Mouse (Mus musculus) lung, embryonic 14.5 days (tissue): ENCODE results near the gene Pmel. TPM values are rescaled to one million over a fixed set of nuclear protein-coding genes. Genes with fewer than 3 reads are reported as not detected.

ENCODE experiments used
- ATAC-seq: fragments of 200-750 bp; cut with Nextera tagmentation; 2 replicates; pipeline ENCODE4 v1.8.0; 2017; ENCODE audit warnings: mild to moderate bottlenecking, moderate TSS enrichment, moderate library complexity; ENCODE audit not compliant: insufficient read depth
- DNase-seq: peaks from one replicate; pipeline ENCODE4 v3.0.0-alpha.2; 2015
- H3K27ac ChIP-seq: fragments of 300-500 bp; sonication (generic); 2 replicates; pipeline ENCODE4 v1.5.1; 2014; ENCODE audit warnings: low read depth, mild to moderate bottlenecking, moderate library complexity
- H3K27me3 ChIP-seq: fragments of 300-500 bp; sonication (generic); 2 replicates; pipeline ENCODE4 v1.6.1; 2014; ENCODE audit warnings: low read length, control low read depth; ENCODE audit not compliant: insufficient read depth
- H3K36me3 ChIP-seq: fragments of 300-500 bp; sonication (generic); 2 replicates; pipeline ENCODE4 v1.6.1; 2014; ENCODE audit warnings: control low read depth; ENCODE audit not compliant: insufficient read depth
- H3K4me1 ChIP-seq: fragments of 300-500 bp; sonication (generic); 2 replicates; pipeline ENCODE4 v1.6.1; 2014; ENCODE audit warnings: antibody characterized with exemption, control low read depth; ENCODE audit not compliant: insufficient read depth
- H3K4me2 ChIP-seq: fragments of 300-500 bp; sonication (generic); 2 replicates; pipeline ENCODE4 v1.6.1; 2014; ENCODE audit warnings: mild to moderate bottlenecking
- H3K4me3 ChIP-seq: fragments of 300-500 bp; sonication (generic); 2 replicates; pipeline ENCODE4 v1.5.1; 2014; ENCODE audit warnings: low read depth, low read length
- H3K9ac ChIP-seq: fragments of 300-500 bp; sonication (generic); 2 replicates; pipeline ENCODE4 v1.6.1; 2014
- H3K9me3 ChIP-seq: fragments of 300-500 bp; sonication (generic); 2 replicates; pipeline ENCODE4 v1.6.1; 2016; ENCODE audit warnings: low read depth, low read length, control low read depth
- CTCF ChIP-seq: IDR thresholded peaks from 2 replicates; pipeline ENCODE4 v1.5.1; 2016; ENCODE audit warnings: antibody characterized with exemption, low read depth
- WGBS: fragments of 180-500 bp; shearing (Covaris S2); extraction: QIAGEN DNeasy Blood & Tissue Kit; methylation state at CpG from one replicate; pipeline ENCODE4 v1.1.7; 2014; 5-methylcytosine and 5-hydroxymethylcytosine counted together
- polyA plus RNA-seq: library from polyadenylated mRNA; unstranded; fragments of >200 nt; fragmentation: Nextera tagmentation; extraction: Ambion mirVana; gene quantifications from 2 replicates; pipeline ENCODE4 v1.2.1, GENCODE M21; 2014

Pmel gene
- polyA plus RNA-seq, 1 experiment from 2014 or later: 1.4 TPM

DNA sequence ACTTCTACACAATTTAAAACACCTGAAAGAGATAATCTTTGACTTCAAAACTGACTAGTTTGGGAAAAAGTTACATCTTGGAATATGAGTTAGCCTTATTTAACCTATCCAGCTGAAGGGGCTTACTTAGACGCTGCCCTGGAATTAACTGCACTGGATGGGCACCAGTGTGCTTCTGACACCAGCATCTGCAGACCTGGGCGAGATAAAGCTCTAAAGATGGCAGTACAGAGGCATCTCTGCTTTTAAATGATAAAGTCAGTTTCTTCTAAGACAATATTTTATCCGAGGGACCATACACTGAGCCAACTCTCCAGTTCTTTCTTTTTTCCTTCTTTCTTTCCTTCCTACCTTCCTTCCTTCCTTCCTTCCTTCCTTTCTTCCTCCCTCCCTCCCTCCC lies 39.2 kb upstream of the Pmel start:
- 62% methylated on average over 3 of the region's 3 CpGs for WGBS
- Histone ChIP-seq H3K27ac (no peak overlapping the region), H3K9me3 (no peaks in the 10 kb centered on the region)

DNA sequence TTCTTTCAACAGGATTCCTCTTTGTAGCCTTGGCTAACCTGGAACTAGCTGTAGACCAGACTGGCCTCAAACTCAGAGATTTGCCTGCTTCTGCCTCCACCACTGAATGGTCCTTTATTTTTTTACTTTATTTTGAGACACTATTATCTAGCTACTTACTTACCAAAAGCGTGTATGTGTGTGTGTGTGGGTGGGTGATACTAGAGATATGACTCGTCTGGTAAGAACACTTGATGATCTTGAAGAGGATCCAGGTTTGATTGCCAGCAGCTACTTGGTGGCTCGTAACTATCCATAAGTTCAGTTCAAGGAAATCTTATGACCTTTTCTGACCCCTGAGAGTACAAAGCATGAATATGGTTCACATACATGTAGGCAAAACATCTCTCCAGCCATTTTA lies 38.7 kb upstream of the Pmel start:
- Histone ChIP-seq H3K9ac (no peak overlapping the region), H3K36me3 (no peaks in the 10 kb centered on the region), H3K4me1 (no peaks in the 10 kb centered on the region), H3K4me2 (no peak overlapping the region), H3K27ac (no peak overlapping the region), H3K4me3 (no peak overlapping the region), H3K9me3 (no peaks in the 10 kb centered on the region), H3K27me3 (no peaks in the 10 kb centered on the region)
- DNase-seq: no peak
- no peak for TF ChIP-seq CTCF
- WGBS: 80% methylated on average over 3 of the region's 3 CpGs
- ATAC-seq: no peak

More for the DNA sequence above, 39.2 kb upstream of the Pmel start:
- Histone ChIP-seq H3K4me2 (no peak overlapping the region), H3K27me3 (no peaks in the 10 kb centered on the region), H3K36me3 (no peaks in the 10 kb centered on the region), H3K4me3 (no peak overlapping the region), H3K4me1 (no peaks in the 10 kb centered on the region), H3K9ac (no peak overlapping the region)
- DNase-seq (no peak), ATAC-seq (no peak)
- TF ChIP-seq CTCF: no peak

DNA sequence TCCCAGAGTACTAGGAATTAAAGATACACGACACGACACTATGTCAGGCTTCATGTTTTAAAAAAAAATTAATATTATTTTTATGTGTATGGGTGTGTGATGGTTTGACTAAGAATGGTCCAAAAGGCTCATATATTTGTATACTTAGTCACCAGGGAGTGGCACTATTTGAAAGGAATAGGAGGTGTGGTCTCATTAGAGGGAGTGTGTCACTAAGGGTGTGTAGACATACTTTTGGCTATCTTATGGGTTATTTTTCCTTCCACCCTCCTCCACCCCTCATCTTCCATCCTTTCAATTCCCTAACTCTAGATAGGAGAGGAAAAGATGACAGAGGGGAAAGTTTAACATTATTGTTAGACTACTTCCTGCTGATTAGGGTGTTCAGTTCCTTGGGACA lies 38.2 kb upstream of the Pmel start:
- no peak overlapping the region for H3K9ac ChIP-seq
- no peak overlapping the region for H3K4me3 ChIP-seq
- H3K36me3 ChIP-seq: no peaks in the 10 kb centered on the region
- 92% methylated on average over 2 of the region's 2 CpGs for WGBS
- DNase-seq (no peak), ATAC-seq (no peak)
- H3K9me3 ChIP-seq: no peaks in the 10 kb centered on the region
- H3K27ac ChIP-seq: no peak overlapping the region
- H3K27me3 ChIP-seq: no peaks in the 10 kb centered on the region
- H3K4me1 ChIP-seq: no peaks in the 10 kb centered on the region
- no peak for TF ChIP-seq CTCF
- no peak overlapping the region for H3K4me2 ChIP-seq

DNA sequence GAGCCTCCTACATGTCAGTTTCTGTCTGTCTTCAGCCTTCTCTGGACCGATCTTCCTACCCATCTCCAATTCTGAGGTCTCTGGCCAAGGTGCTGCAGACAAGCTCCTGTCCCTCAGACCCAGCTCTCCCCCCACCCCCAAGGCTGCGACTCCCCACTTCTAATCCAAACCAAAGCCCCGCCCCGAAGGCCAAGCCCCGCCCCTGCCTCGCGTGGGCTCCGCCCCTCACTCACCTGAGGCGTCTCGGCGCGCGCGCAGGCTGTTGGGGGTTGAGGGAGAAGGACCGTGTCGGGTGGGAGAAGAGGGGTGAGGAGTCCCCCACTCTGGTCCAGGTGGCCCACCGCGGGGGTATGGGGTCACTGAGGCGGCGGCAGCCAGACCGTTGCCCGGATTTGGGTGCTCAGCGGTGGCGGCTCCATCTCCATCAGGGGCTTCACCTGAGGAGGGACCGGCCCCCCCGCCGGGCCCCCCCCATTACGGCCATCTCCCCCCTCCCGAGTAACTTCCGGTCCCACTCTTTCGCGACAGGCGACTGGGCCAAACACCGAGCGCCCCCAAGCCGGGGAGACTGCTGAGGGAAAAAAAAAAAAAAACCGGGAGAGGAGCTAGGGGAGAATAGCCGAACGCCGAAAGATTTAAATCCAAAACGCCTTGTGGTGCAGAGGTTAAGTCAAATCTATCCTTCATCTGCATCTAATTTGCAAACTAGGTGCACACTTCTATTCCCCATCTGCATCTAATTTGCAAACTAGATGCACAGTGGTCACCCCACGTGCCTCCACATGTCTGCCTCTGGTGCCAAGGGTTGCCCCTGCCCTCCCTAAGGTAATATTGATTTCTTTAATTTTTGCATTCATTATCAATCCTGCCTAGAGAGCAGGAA lies 35.0 kb upstream of the Pmel start:
- Histone ChIP-seq H3K36me3 (no peaks in the 10 kb centered on the region; the same call in 1 of the 2 replicates), H3K4me2 (peak overlapping the region; percentile 73), H3K9ac (peak overlapping the region; percentile 66), H3K4me3 (peak overlapping the region; percentile 73), H3K9me3 (no peaks in the 10 kb centered on the region), H3K27me3 (no peaks in the 10 kb centered on the region), H3K4me1 (0 out of 2 replicates have a peak, but pooled peaks cover 6% of the 10 kb centered on the region), H3K27ac (peak overlapping the region; percentile 67; the same call in 1 of the 2 replicates)
- no peak for TF ChIP-seq CTCF
- DNase-seq (peak; percentile 74), ATAC-seq (peak; percentile 47)
- WGBS: 1% methylated on average over 42 of the region's 42 CpGs

GRCm38 (mm10) chr10:128671148-128671547 lies 32.8 kb upstream of the Pmel start:
- WGBS: 89% methylated on average over 9 of the region's 9 CpGs
- H3K4me3 ChIP-seq: no peak overlapping the region
- H3K4me1 ChIP-seq: 0 out of 2 replicates have a peak, but pooled peaks cover 6% of the 10 kb centered on the region
- DNase-seq (no peak), ATAC-seq (no peak)
- no peak overlapping the region for H3K9ac ChIP-seq
- H3K27ac ChIP-seq: no peak overlapping the region
- no peak overlapping the region for H3K4me2 ChIP-seq
- no peaks in the 10 kb centered on the region for H3K9me3 ChIP-seq
- TF ChIP-seq CTCF: no peak
- H3K27me3 ChIP-seq: no peaks in the 10 kb centered on the region
- peaks cover 4% of the 10 kb centered on the region; the same call in 1 of the 2 replicates for H3K36me3 ChIP-seq

DNA sequence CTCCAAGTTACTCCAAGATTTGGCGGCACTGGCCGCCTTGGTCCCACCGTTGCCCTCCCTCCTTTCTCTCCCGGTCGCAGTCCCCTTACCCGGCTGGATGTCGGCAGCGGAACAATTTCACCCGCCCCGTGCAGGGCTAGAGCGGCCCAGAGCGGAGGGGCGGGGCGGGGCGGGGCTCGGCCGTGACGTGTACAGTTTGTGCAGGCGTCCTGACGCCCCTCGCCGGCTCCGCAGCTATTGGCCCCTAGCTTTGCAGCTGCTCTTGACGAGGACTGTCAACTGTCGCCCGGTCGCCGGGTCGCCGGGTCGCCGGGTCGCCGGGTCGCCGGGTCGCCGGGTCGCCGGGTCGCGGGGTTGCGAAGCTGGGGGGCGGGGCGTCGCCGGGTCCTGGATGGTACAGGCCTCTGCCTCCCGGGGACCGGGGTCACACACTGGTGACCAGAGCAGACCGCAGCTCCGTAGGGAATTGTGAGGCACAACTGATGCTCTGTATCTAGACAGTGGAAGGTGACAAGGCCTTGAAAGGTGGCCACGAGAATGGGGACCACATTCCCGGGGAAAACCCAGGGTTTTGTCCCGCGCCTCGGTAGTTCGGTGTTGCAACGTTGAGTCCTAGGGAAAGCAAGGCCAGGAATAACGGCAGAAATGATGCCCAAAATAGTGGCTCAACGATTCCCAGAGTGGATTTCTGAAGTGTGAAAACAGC lies 30.1 kb upstream of the Pmel start, which contains the start of gene Suox:
Gene Suox, minus strand, starts transcription at position 311 of the 706 bp plus-strand sequence.
- Histone ChIP-seq H3K4me1 (0 out of 2 replicates have a peak, but pooled peaks cover 6% of the 10 kb centered on the region), H3K9ac (peak within 1 kb of the TSS; percentile 52), H3K4me3 (peak within 1 kb of the TSS; percentile 61), H3K4me2 (peak within 1 kb of the TSS; percentile 96), H3K27ac (peak within 1 kb of the TSS; percentile 69), H3K36me3 (peaks cover 4% of the 10 kb centered on the region; the same call in 1 of the 2 replicates), H3K9me3 (no peaks in the 10 kb centered on the region), H3K27me3 (no peaks in the 10 kb centered on the region)
- TF ChIP-seq CTCF: no peak
- DNase-seq: peak; percentile 93
- WGBS: 1% methylated on average over 60 of the region's 60 CpGs
- ATAC-seq: peak; percentile 96
